Mouse (Mus musculus): Measurements from ENCODE around the gene Bsx. TPM values are rescaled to one million over a fixed set of nuclear protein-coding genes. Genes with fewer than 3 reads are reported as not detected.

The Bsx gene
- polyA plus RNA-seq, 1 experiment = not detected

DNA sequence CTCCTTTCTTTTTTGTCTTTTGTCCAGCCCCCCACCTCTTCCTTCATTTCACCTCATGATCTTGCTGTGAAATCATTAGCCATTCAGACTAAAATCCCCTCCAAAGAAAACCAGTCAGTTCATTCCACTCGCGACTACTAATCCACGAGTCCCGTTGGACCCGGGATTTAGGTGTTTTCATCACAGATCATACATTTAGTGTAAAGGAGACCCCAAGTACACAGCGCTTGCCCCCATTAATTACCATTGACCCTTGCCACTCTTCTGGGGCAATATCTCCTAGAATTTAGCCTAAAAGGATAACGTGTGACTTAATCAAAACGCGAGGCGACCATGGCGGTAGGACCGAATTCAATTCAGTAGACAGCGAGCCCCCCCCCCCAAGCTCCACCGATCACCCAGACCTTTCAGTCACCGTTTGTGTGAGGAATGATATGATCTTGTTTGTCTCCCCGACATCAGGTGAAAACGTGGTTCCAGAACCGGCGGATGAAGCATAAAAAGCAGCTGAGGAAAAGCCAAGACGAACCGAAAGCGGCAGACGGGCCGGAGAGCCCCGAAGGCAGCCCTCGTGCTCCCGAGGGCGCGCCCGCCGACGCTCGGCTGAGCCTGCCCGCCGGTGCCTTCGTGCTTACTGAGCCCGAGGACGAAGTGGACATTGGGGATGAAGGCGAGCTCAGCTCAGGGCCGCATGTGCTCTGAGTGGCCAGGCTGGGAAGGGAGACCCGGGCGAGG lies 3.4 kb downstream of the Bsx start:
- TF ChIP-seq GATA1 (IDR thresholded peaks at IDR 0.05; ENCODE audit: low read length) = no peak

GRCm38 (mm10) chr9:40877881-40878235 lies 3.9 kb downstream of the Bsx start:
- no peak for TF ChIP-seq GATA1 (IDR thresholded peaks at IDR 0.05; ENCODE audit: low read length)

DNA sequence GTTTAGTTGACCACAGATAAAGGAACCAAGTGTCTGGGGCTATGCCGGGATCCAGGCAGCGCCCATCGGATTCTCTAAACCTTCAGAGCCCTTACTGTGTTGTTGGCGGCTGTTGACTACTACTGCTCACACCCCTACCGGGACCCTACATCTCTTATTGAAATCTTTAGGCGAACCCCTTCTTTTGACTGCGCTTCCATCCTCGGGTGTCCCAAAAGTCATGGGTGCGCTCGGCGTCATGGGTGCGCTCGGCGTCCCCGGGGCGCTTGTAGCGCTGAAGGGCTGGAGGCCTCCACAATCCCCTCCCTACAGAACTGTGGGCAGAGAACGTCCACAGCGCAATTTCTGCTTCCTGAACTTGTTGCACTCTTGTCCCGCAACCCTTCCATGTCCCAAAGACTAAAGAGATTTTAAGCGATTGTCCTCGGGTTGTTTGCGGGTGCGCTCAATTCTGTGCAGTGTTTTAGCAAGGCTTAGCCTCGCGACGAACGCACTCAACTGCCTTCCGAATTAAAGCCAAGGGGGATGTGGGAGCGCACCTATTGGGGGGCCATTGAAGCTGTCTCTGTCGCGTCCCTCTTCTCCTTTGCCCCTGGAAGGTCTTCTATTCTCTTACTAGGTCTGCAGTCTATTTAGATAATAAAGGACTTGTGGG lies 4.5 kb downstream of the Bsx start:
- TF ChIP-seq GATA1 (IDR thresholded peaks at IDR 0.05; ENCODE audit: low read length) = no peak

- TF ChIP-seq GATA1 (IDR thresholded peaks at IDR 0.05; ENCODE audit: low read length) = no peak
Measured at GRCm38 (mm10) chr9:40878998-40879397, 5.1 kb downstream of the Bsx start.

DNA sequence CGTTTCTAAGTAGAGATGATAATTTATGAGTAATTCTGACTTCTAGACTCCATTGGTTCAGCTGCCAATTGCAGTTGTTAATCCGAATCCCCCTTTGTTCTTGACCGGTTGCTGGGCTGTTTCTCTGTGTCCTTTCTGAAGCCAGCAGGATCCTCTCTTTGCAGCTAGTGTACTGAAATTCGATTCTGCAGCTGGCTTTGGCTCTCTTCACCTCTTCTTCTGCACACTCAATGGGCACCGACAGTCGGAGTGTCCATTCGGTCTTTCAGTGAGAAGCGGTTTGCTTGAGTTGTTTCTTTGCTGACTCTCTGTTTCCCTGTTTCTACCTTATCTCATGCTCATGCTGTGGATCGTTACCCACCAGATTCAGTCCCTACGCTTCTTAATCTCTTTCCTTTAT lies 11.7 kb downstream of the Bsx start:
- no peak for TF ChIP-seq GATA1 (IDR thresholded peaks at IDR 0.05; ENCODE audit: low read length)

GRCm38 (mm10) chr9:40889389-40889788 lies 15.5 kb downstream of the Bsx start:
- no peak for TF ChIP-seq GATA1 (IDR thresholded peaks at IDR 0.05; ENCODE audit: low read length)

- no peak for TF ChIP-seq GATA1 (IDR thresholded peaks at IDR 0.05; ENCODE audit: low read length)
Measured at GRCm38 (mm10) chr9:40892456-40892855, 18.5 kb downstream of the Bsx start.

GRCm38 (mm10) chr9:40907413-40907812 lies 33.5 kb downstream of the Bsx start:
- TF ChIP-seq GATA1 (IDR thresholded peaks at IDR 0.05; ENCODE audit: low read length) = no peak

DNA sequence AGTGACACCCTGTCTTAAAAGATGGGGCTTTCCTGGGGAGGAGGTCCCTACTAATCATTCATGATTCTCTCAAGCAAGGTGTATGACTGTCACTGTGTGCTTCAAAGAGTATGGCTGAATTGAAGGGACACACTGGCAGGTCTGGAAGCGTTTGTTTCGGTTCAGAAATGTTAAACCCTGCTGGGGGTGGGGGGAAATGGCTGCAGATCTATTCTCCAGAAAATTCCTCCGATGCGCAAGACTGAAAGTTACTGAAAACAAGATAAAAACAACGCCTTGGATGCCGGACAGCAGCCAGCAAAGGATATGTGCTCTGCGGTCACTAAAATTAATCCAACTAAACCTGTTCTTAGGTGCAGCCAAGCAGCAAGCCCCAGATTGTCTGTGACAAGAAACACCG lies 34.5 kb downstream of the Bsx start:
- no peak for TF ChIP-seq GATA1 (IDR thresholded peaks at IDR 0.05; ENCODE audit: low read length)

- TF ChIP-seq GATA1 (IDR thresholded peaks at IDR 0.05; ENCODE audit: low read length) = no peak
Measured at GRCm38 (mm10) chr9:40908915-40909314, 35.0 kb downstream of the Bsx start.

DNA sequence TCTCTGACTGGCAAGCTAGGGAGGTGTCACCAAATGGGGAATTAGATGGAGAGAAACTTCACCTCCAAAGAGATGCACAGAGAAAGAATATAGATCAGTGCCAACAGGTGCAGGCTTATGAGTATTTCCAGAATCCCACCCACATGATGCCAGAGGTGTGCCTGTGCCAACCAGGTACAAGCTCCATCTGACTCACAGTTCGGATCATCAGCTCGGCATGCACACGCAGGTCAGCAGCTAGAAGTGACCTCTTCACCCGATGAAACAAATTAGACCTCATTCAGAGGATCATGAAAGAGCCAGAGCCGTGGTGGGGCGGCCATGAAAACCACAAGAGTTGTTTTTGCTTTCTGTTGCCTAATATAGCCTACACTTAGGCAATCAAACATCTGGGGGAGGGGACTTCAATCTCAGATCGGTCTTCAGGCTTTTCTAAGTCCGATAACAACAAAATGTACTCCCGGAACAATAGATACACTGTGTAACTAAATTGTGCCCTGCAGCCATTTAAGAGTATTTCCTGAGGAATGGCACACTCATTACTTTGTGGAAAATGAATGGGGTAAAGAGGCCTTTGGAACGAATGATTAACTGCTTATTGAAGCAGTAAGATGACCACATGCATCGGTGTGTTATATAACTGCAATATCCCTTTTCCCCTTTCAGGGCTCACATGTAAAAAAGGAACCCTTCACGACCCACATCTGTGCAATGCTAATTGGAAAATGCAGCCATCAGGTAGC lies 44.1 kb downstream of the Bsx start:
- no peak for TF ChIP-seq GATA1 (IDR thresholded peaks at IDR 0.05; ENCODE audit: low read length)

- TF ChIP-seq GATA1 (IDR thresholded peaks at IDR 0.05; ENCODE audit: low read length) = no peak
Measured at GRCm38 (mm10) chr9:40927351-40927980, 53.5 kb downstream of the Bsx start.

Other genes with a start within 250 kb of the Bsx start
- gene Gm21915, start 203.5 kb upstream of the Bsx start, polyA plus RNA-seq (2012) = not detected in 2 replicates
- gene Clmp, start 188.2 kb upstream of the Bsx start, polyA plus RNA-seq (2012) = not detected in 2 replicates
- 866 and 1,166 TPM in 2 replicates for gene Hspa8, start 73.1 kb upstream of the Bsx start, polyA plus RNA-seq (2012)
- not detected in 2 replicates for gene Jhy, start 90.0 kb downstream of the Bsx start, polyA plus RNA-seq (2012)
- gene Crtam, start 130.5 kb downstream of the Bsx start, polyA plus RNA-seq (2012) = 0.02 TPM in 1 of 2 replicates, not detected in the other

Data from G1E-ER4 (cell line).